Mouse (Mus musculus) 3134 (cell line): Measurements from ENCODE around the gene Dscam.

ENCODE experiments used
- DNase-seq: peaks from one replicate; pipeline ENCODE4 v3.0.0-alpha.2; 2011; ENCODE audit warnings: low spot score; ENCODE audit not compliant: insufficient read length; ENCODE audit errors: extremely low read depth

Dscam gene

GRCm38 (mm10) chr16:96730881-96731280 lies 439.7 kb downstream of the Dscam start:
- DNase-seq, result no peak

- no peak for DNase-seq
Observed at GRCm38 (mm10) chr16:96727836-96728774, 442.4 kb downstream of the Dscam start.

GRCm38 (mm10) chr16:96725071-96725724 lies 445.4 kb downstream of the Dscam start:
- DNase-seq, result no peak

GRCm38 (mm10) chr16:96724591-96724990 lies 446.0 kb downstream of the Dscam start:
- no peak for DNase-seq

- DNase-seq, result no peak
Observed at GRCm38 (mm10) chr16:96724123-96724522, 446.4 kb downstream of the Dscam start.

GRCm38 (mm10) chr16:96723066-96723669 lies 447.4 kb downstream of the Dscam start:
- DNase-seq, result no peak

GRCm38 (mm10) chr16:96722135-96722534 lies 448.4 kb downstream of the Dscam start:
- DNase-seq, result no peak

GRCm38 (mm10) chr16:96721241-96721640 lies 449.3 kb downstream of the Dscam start:
- no peak for DNase-seq

GRCm38 (mm10) chr16:96720666-96721065 lies 449.9 kb downstream of the Dscam start:
- DNase-seq, result no peak

- DNase-seq, result no peak
Observed at GRCm38 (mm10) chr16:96718221-96718620, 452.3 kb downstream of the Dscam start.

- no peak for DNase-seq
Observed at GRCm38 (mm10) chr16:96716633-96717032, 453.9 kb downstream of the Dscam start.

- no peak for DNase-seq
Observed at GRCm38 (mm10) chr16:96711935-96712334, 458.6 kb downstream of the Dscam start.

- no peak for DNase-seq
Observed at GRCm38 (mm10) chr16:96700551-96700950, 470.0 kb downstream of the Dscam start.

- no peak for DNase-seq
Observed at GRCm38 (mm10) chr16:96695882-96696281, 474.7 kb downstream of the Dscam start.

- no peak for DNase-seq
Observed at GRCm38 (mm10) chr16:96691576-96691975, 479.0 kb downstream of the Dscam start.

GRCm38 (mm10) chr16:96690052-96690451 lies 480.5 kb downstream of the Dscam start:
- DNase-seq, result no peak

- no peak for DNase-seq
Observed at GRCm38 (mm10) chr16:96689419-96689818, 481.1 kb downstream of the Dscam start.

GRCm38 (mm10) chr16:96685065-96685464 lies 485.5 kb downstream of the Dscam start:
- no peak for DNase-seq

GRCm38 (mm10) chr16:96684581-96684980 lies 486.0 kb downstream of the Dscam start:
- no peak for DNase-seq

- no peak for DNase-seq
Observed at GRCm38 (mm10) chr16:96682289-96682972, 488.1 kb downstream of the Dscam start.

GRCm38 (mm10) chr16:96679981-96680380 lies 490.6 kb downstream of the Dscam start:
- no peak for DNase-seq
